Mouse (Mus musculus) intestine, embryonic 15.5 days (tissue): Measurements from ENCODE around the gene Lmo4. TPM values are rescaled to one million over a fixed set of nuclear protein-coding genes. Genes with fewer than 3 reads are reported as not detected.

Source experiments
- ATAC-seq: fragments of 200-750 bp; cut with Nextera tagmentation; 2 replicates; pipeline ENCODE4 v1.8.0; 2017; ENCODE audit warnings: moderate TSS enrichment, moderate library complexity
- H3K27ac ChIP-seq: fragments of 300-500 bp; sonication (generic); 2 replicates; pipeline ENCODE4 v1.5.1; 2015; ENCODE audit warnings: mild to moderate bottlenecking, inconsistent platforms
- H3K27me3 ChIP-seq: fragments of 300-500 bp; sonication (generic); replicated peaks from 2 replicates; pipeline ENCODE4 v1.6.1; 2015; ENCODE audit warnings: inconsistent platforms
- H3K36me3 ChIP-seq: fragments of 300-500 bp; sonication (generic); 2 replicates; pipeline ENCODE4 v1.6.1; 2015; ENCODE audit warnings: inconsistent platforms
- H3K4me1 ChIP-seq: fragments of 300-500 bp; sonication (generic); replicated peaks from 2 replicates; pipeline ENCODE4 v1.6.1; 2015; ENCODE audit warnings: inconsistent platforms
- H3K4me2 ChIP-seq: fragments of 300-500 bp; sonication (generic); replicated peaks from 2 replicates; pipeline ENCODE4 v1.6.1; 2015; ENCODE audit warnings: mild to moderate bottlenecking, inconsistent platforms
- H3K4me3 ChIP-seq: fragments of 300-500 bp; sonication (generic); replicated peaks from 2 replicates; pipeline ENCODE4 v1.5.1; 2015; ENCODE audit warnings: inconsistent platforms
- H3K9ac ChIP-seq: fragments of 300-500 bp; sonication (generic); 2 replicates; pipeline ENCODE4 v1.6.1; 2015; ENCODE audit warnings: inconsistent platforms
- H3K9me3 ChIP-seq: fragments of 300-500 bp; sonication (generic); 2 replicates; pipeline ENCODE4 v1.6.1; 2016; ENCODE audit warnings: inconsistent platforms
- whole genome bisulfite sequencing: fragments of 180-500 bp; shearing (Covaris S2); methylation state at CpG from one replicate; pipeline ENCODE4 v1.1.7; 2015; 5-methylcytosine and 5-hydroxymethylcytosine counted together
- polyA plus RNA-seq: library from polyadenylated mRNA; unstranded; fragments of >200 nt; fragmentation: Nextera tagmentation; extraction: Ambion mirVana; gene quantifications from 2 replicates; pipeline ENCODE4 v1.2.1, GENCODE M21; 2015

Lmo4 gene
- polyA plus RNA-seq, 1 experiment from 2014 or later: 60.8 TPM

GRCm38 (mm10) chr3:144164665-144165385 is 40.2 kb downstream of the Lmo4 start:
- no peak overlapping the region for H3K9ac ChIP-seq
- ATAC-seq: peak; percentile 65
- no peak overlapping the region for H3K4me3 ChIP-seq
- H3K4me2 ChIP-seq: 0 out of 2 replicates have a peak overlapping the region, but pooled peaks have one; percentile 1
- H3K27ac ChIP-seq: no peak overlapping the region
- H3K9me3 ChIP-seq: no peaks in the 10 kb centered on the region
- H3K36me3 ChIP-seq: no peaks in the 10 kb centered on the region
- H3K4me1 ChIP-seq: 0 out of 2 replicates have a peak, but pooled peaks cover 6% of the 10 kb centered on the region
- WGBS: 62% methylated on average over 9 of the region's 9 CpGs
- no peaks in the 10 kb centered on the region for H3K27me3 ChIP-seq

GRCm38 (mm10) chr3:144163718-144164117 is 41.3 kb downstream of the Lmo4 start:
- Histone ChIP-seq H3K4me3 (no peak overlapping the region), H3K27ac (no peak overlapping the region), H3K4me2 (no peak overlapping the region), H3K36me3 (no peaks in the 10 kb centered on the region), H3K27me3 (no peaks in the 10 kb centered on the region), H3K9me3 (no peaks in the 10 kb centered on the region), H3K4me1 (0 out of 2 replicates have a peak, but pooled peaks cover 6% of the 10 kb centered on the region), H3K9ac (no peak overlapping the region)
- ATAC-seq: peak; percentile 68
- WGBS: 90% methylated on average over 2 of the region's 2 CpGs

- H3K27me3 ChIP-seq: no peaks in the 10 kb centered on the region
Measured at GRCm38 (mm10) chr3:144162156-144162555, 42.9 kb downstream of the Lmo4 start.

GRCm38 (mm10) chr3:144161261-144161660 is 43.8 kb downstream of the Lmo4 start:
- H3K4me3 ChIP-seq: no peak overlapping the region
- H3K4me2 ChIP-seq: no peak overlapping the region
- H3K9ac ChIP-seq: no peak overlapping the region
- 75% methylated on average over 2 of the region's 2 CpGs for WGBS
- no peaks in the 10 kb centered on the region for H3K27me3 ChIP-seq
- ATAC-seq: no peak
- H3K9me3 ChIP-seq: no peaks in the 10 kb centered on the region
- H3K36me3 ChIP-seq: no peaks in the 10 kb centered on the region
- H3K27ac ChIP-seq: no peak overlapping the region
- 0 out of 2 replicates have a peak, but pooled peaks cover 6% of the 10 kb centered on the region for H3K4me1 ChIP-seq

More at GRCm38 (mm10) chr3:144162156-144162555, 42.9 kb downstream of the Lmo4 start:
- H3K9me3 ChIP-seq: no peaks in the 10 kb centered on the region
- H3K4me2 ChIP-seq: 0 out of 2 replicates have a peak overlapping the region, but pooled peaks have one; percentile 3
- H3K9ac ChIP-seq: no peak overlapping the region
- 0 out of 2 replicates have a peak, but pooled peaks cover 6% of the 10 kb centered on the region for H3K4me1 ChIP-seq
- 0 out of 2 replicates have a peak, but pooled peaks have one; percentile 23 for ATAC-seq
- WGBS: 11% methylated on average over 8 of the region's 8 CpGs
- H3K27ac ChIP-seq: no peak overlapping the region
- H3K4me3 ChIP-seq: no peak overlapping the region
- no peaks in the 10 kb centered on the region for H3K36me3 ChIP-seq

- Histone ChIP-seq H3K9ac (no peak overlapping the region), H3K4me3 (no peak overlapping the region), H3K27ac (no peak overlapping the region), H3K4me2 (no peak overlapping the region), H3K4me1 (0 out of 2 replicates have a peak, but pooled peaks cover 3% of the 10 kb centered on the region), H3K27me3 (no peaks in the 10 kb centered on the region), H3K36me3 (no peaks in the 10 kb centered on the region), H3K9me3 (no peaks in the 10 kb centered on the region)
- 68% methylated on average over 3 of the region's 3 CpGs for WGBS
- peak; percentile 43; the same call in 1 of the 2 replicates for ATAC-seq
Measured at GRCm38 (mm10) chr3:144155746-144156145, 49.3 kb downstream of the Lmo4 start.

GRCm38 (mm10) chr3:144153395-144153794 is 51.6 kb downstream of the Lmo4 start:
- Histone ChIP-seq H3K27ac (no peak overlapping the region), H3K4me1 (0 out of 2 replicates have a peak, but pooled peaks cover 3% of the 10 kb centered on the region), H3K4me2 (no peak overlapping the region), H3K36me3 (no peaks in the 10 kb centered on the region), H3K9me3 (no peaks in the 10 kb centered on the region), H3K9ac (no peak overlapping the region), H3K4me3 (no peak overlapping the region), H3K27me3 (no peaks in the 10 kb centered on the region)
- ATAC-seq: no peak
- WGBS: 66% methylated on average over 2 of the region's 2 CpGs

- no peak for ATAC-seq
- 0 out of 2 replicates have a peak, but pooled peaks cover 3% of the 10 kb centered on the region for H3K4me1 ChIP-seq
Measured at GRCm38 (mm10) chr3:144151001-144151400, 54.0 kb downstream of the Lmo4 start.

GRCm38 (mm10) chr3:144148234-144148633 is 56.8 kb downstream of the Lmo4 start:
- 95% methylated on average over 3 of the region's 3 CpGs for WGBS
- Histone ChIP-seq H3K9me3 (no peaks in the 10 kb centered on the region), H3K36me3 (no peaks in the 10 kb centered on the region), H3K4me1 (no peaks in the 10 kb centered on the region), H3K27me3 (no peaks in the 10 kb centered on the region), H3K4me3 (no peak overlapping the region), H3K9ac (no peak overlapping the region), H3K27ac (no peak overlapping the region), H3K4me2 (no peak overlapping the region)
- ATAC-seq: no peak

More at GRCm38 (mm10) chr3:144151001-144151400, 54.0 kb downstream of the Lmo4 start:
- WGBS: 75% methylated on average over 6 of the region's 6 CpGs
- no peak overlapping the region for H3K9ac ChIP-seq
- H3K27ac ChIP-seq: no peak overlapping the region
- H3K9me3 ChIP-seq: no peaks in the 10 kb centered on the region
- no peaks in the 10 kb centered on the region for H3K36me3 ChIP-seq
- H3K4me3 ChIP-seq: no peak overlapping the region
- no peak overlapping the region for H3K4me2 ChIP-seq
- no peaks in the 10 kb centered on the region for H3K27me3 ChIP-seq

GRCm38 (mm10) chr3:144147244-144147643 is 57.8 kb downstream of the Lmo4 start:
- H3K4me1 ChIP-seq: no peaks in the 10 kb centered on the region
- H3K27ac ChIP-seq: no peak overlapping the region
- no peak overlapping the region for H3K4me3 ChIP-seq
- ATAC-seq: no peak
- no peaks in the 10 kb centered on the region for H3K36me3 ChIP-seq
- 90% methylated on average over 3 of the region's 3 CpGs for WGBS
- H3K4me2 ChIP-seq: no peak overlapping the region
- H3K27me3 ChIP-seq: no peaks in the 10 kb centered on the region
- H3K9me3 ChIP-seq: no peaks in the 10 kb centered on the region
- H3K9ac ChIP-seq: no peak overlapping the region

- H3K9me3 ChIP-seq: no peaks in the 10 kb centered on the region
- 53% methylated on average over 4 of the region's 4 CpGs for WGBS
- peak; percentile 92 for ATAC-seq
- no peak overlapping the region for H3K4me3 ChIP-seq
- H3K27ac ChIP-seq: 0 out of 2 replicates have a peak overlapping the region, but pooled peaks have one; percentile 7
- no peak overlapping the region for H3K9ac ChIP-seq
- 0 out of 2 replicates have a peak, but pooled peaks cover 3% of the 10 kb centered on the region for H3K4me1 ChIP-seq
- H3K36me3 ChIP-seq: no peaks in the 10 kb centered on the region
- H3K27me3 ChIP-seq: no peaks in the 10 kb centered on the region
- H3K4me2 ChIP-seq: no peak overlapping the region
Measured at GRCm38 (mm10) chr3:144144066-144144465, 61.0 kb downstream of the Lmo4 start.

GRCm38 (mm10) chr3:144142939-144143338 is 62.1 kb downstream of the Lmo4 start:
- Histone ChIP-seq H3K9ac (no peak overlapping the region), H3K4me2 (no peak overlapping the region), H3K27ac (no peak overlapping the region), H3K9me3 (no peaks in the 10 kb centered on the region), H3K4me3 (no peak overlapping the region), H3K4me1 (0 out of 2 replicates have a peak, but pooled peaks cover 3% of the 10 kb centered on the region), H3K27me3 (no peaks in the 10 kb centered on the region), H3K36me3 (no peaks in the 10 kb centered on the region)
- WGBS: 89% methylated on average over 7 of the region's 7 CpGs
- ATAC-seq: no peak

- Histone ChIP-seq H3K27ac (no peak overlapping the region), H3K9ac (no peak overlapping the region), H3K4me1 (0 out of 2 replicates have a peak, but pooled peaks cover 3% of the 10 kb centered on the region), H3K4me3 (no peak overlapping the region), H3K27me3 (no peaks in the 10 kb centered on the region), H3K4me2 (no peak overlapping the region), H3K36me3 (no peaks in the 10 kb centered on the region), H3K9me3 (no peaks in the 10 kb centered on the region)
- WGBS: 87% methylated on average over 8 of the region's 8 CpGs
- no peak for ATAC-seq
Measured at GRCm38 (mm10) chr3:144141786-144142185, 63.2 kb downstream of the Lmo4 start.
